Mouse (Mus musculus) heart, postnatal 0 days (tissue): ENCODE measurements at regions not wholly inside any gene's neighbourhood (a gene's known extent, or its start where the extent isn't known, plus 50 kb on each side); places are given as distances from the start of the nearest gene placed in this dataset.
A peak's percentile ranks its signal among the peaks of the same experiment; 100 is the strongest.

Experiments used
- ATAC-seq: fragments of 200-750 bp; cut with Nextera tagmentation; 2 replicates; pipeline ENCODE4 v1.8.0; 2017; ENCODE audit warnings: low read depth, moderate number of reproducible peaks, moderate library complexity; ENCODE audit not compliant: insufficient read depth
- DNase-seq: peaks from one replicate; pipeline ENCODE4 v3.0.0-alpha.2; 2016; ENCODE audit warnings: low spot score
- H3K27ac ChIP-seq: fragments of 300-500 bp; sonication (generic); 2 replicates; pipeline ENCODE4 v1.5.1; 2014; ENCODE audit warnings: low read depth, mild to moderate bottlenecking
- H3K27me3 ChIP-seq: fragments of 300-500 bp; sonication (generic); 2 replicates; pipeline ENCODE4 v1.6.1; 2014; ENCODE audit warnings: low read length, mixed read lengths; ENCODE audit not compliant: control insufficient read depth, insufficient read depth
- H3K36me3 ChIP-seq: fragments of 300-500 bp; sonication (generic); replicated peaks from 2 replicates; pipeline ENCODE4 v1.6.1; 2014; ENCODE audit warnings: low read length, mixed read lengths; ENCODE audit not compliant: control insufficient read depth, insufficient read depth
- H3K4me1 ChIP-seq: fragments of 300-500 bp; sonication (generic); 2 replicates; pipeline ENCODE4 v1.6.1; 2014; ENCODE audit warnings: antibody characterized with exemption; ENCODE audit not compliant: control insufficient read depth, insufficient read depth
- H3K4me2 ChIP-seq: fragments of 300-500 bp; sonication (generic); 2 replicates; pipeline ENCODE4 v1.6.1; 2014; ENCODE audit warnings: low read depth, mild to moderate bottlenecking, low read length, moderate library complexity
- H3K4me3 ChIP-seq: fragments of 300-500 bp; sonication (generic); 2 replicates; pipeline ENCODE4 v1.5.1; 2014; ENCODE audit warnings: low read depth, low read length
- H3K9ac ChIP-seq: fragments of 300-500 bp; sonication (generic); replicated peaks from 2 replicates; pipeline ENCODE4 v1.6.1; 2014; ENCODE audit warnings: low read depth, low read length, mixed read lengths
- H3K9me3 ChIP-seq: fragments of 300-500 bp; sonication (generic); replicated peaks from 2 replicates; pipeline ENCODE4 v1.6.1; 2016; ENCODE audit warnings: low read length; ENCODE audit not compliant: control insufficient read depth
- CTCF ChIP-seq: IDR thresholded peaks from 2 replicates; pipeline ENCODE4 v1.5.1; 2016; ENCODE audit warnings: antibody characterized with exemption, control low read depth, low read depth
- EP300 ChIP-seq: IDR thresholded peaks from 2 replicates; pipeline ENCODE4 v1.6.1; 2016; ENCODE audit warnings: antibody characterized with exemption, low read depth
- WGBS: fragments of 180-500 bp; shearing (Covaris S2); extraction: QIAGEN DNeasy Blood & Tissue Kit; methylation state at CpG from one replicate; pipeline ENCODE4 v1.1.7; 2014; 5-methylcytosine and 5-hydroxymethylcytosine counted together

DNA sequence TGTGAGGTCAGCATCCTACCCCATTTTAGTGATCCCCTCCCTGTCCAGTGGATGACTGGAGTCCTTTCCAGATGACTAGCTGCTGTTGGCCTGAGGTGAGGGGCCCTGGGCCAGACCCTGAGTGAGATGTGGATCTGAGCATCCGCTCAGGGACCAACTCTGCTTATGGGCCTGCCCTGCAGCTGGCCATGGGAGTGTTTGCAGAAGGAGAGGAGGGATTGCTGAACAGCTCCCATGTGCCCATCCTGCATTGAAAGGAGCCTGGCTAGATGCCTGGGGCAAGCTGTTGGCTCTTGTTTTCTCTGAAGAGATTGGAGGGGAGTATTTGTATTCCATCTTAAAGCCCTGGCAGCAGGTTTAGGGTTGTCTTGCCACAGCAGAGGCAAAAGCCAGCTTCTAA is 190.9 kb upstream of the Klf4 start:
- Histone ChIP-seq H3K4me1 (peaks cover 18% of the 10 kb centered on the region; the same call in 1 of the 2 replicates), H3K27me3 (no peaks in the 10 kb centered on the region; the same call in 1 of the 2 replicates), H3K9me3 (no peaks in the 10 kb centered on the region), H3K9ac (no peak overlapping the region), H3K36me3 (no peaks in the 10 kb centered on the region), H3K27ac (no peak overlapping the region), H3K4me3 (no peak overlapping the region), H3K4me2 (no peak overlapping the region)
- 74% methylated on average over 1 of the region's 1 CpGs for WGBS
- DNase-seq (no peak), ATAC-seq (peak; percentile 15; the same call in 1 of the 2 replicates)
- TF ChIP-seq EP300 (no peak), CTCF (no peak)

DNA sequence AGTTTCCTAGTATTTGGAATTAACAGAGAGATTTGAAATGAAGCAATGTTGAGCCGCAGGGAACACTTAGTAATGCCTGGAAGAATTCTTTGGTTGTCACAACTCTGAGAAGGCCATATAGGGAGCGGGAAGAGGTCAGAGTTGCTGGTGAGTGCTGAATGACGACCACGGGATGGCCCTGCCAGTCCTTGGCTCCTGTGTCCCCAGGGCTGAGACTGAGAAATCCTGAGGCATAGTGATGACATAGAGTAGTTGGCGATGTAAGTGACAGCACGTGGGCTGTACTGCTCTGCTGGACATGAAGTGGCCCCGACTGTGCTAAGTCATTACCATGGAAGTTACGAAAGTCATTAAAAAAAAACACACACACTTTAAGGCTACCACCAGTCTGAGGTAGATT is 190.1 kb upstream of the Klf4 start:
- H3K4me2 ChIP-seq = no peak overlapping the region
- no peak overlapping the region for H3K4me3 ChIP-seq
- no peaks in the 10 kb centered on the region for H3K36me3 ChIP-seq
- peaks cover 18% of the 10 kb centered on the region; the same call in 1 of the 2 replicates for H3K4me1 ChIP-seq
- TF ChIP-seq CTCF (no peak), EP300 (no peak)
- no peak overlapping the region for H3K9ac ChIP-seq
- WGBS = 42% methylated on average over 8 of the region's 8 CpGs
- DNase-seq = peak; percentile 30
- H3K27me3 ChIP-seq = no peaks in the 10 kb centered on the region; the same call in 1 of the 2 replicates
- H3K27ac ChIP-seq = no peak overlapping the region
- H3K9me3 ChIP-seq = no peaks in the 10 kb centered on the region
- peak; percentile 80 for ATAC-seq

DNA sequence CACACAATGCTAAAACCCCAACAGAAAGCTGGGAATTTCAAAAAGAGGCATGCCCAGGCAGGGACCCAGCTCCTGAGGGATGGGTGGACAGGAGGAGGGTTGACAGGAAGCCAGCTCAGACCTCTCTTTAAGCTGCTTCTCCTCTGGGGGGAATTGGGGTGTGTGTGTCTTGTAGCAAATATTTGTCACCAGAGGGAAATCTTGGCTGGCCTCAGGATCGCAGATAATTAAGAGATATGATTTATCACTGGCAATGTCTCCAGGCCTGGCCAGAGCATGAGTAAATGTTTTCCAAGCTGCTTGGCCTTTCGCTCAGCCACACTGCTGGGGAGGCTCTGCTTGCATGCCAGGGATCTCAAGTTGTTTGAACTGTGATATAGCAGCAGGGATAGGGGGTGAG is 189.6 kb upstream of the Klf4 start:
- 29% methylated on average over 2 of the region's 2 CpGs for WGBS
- Histone ChIP-seq H3K27me3 (no peaks in the 10 kb centered on the region; the same call in 1 of the 2 replicates), H3K9ac (no peak overlapping the region), H3K4me3 (no peak overlapping the region), H3K27ac (no peak overlapping the region), H3K9me3 (no peaks in the 10 kb centered on the region), H3K4me1 (peaks cover 18% of the 10 kb centered on the region; the same call in 1 of the 2 replicates), H3K4me2 (no peak overlapping the region), H3K36me3 (no peaks in the 10 kb centered on the region)
- ATAC-seq = no peak
- TF ChIP-seq CTCF (no peak), EP300 (no peak)
- DNase-seq = no peak

- DNase-seq (no peak), ATAC-seq (no peak)
- no peaks in the 10 kb centered on the region for H3K27me3 ChIP-seq
Observed at GRCm38 (mm10) chr4:55718438-55718837, 186.2 kb upstream of the Klf4 start.

DNA sequence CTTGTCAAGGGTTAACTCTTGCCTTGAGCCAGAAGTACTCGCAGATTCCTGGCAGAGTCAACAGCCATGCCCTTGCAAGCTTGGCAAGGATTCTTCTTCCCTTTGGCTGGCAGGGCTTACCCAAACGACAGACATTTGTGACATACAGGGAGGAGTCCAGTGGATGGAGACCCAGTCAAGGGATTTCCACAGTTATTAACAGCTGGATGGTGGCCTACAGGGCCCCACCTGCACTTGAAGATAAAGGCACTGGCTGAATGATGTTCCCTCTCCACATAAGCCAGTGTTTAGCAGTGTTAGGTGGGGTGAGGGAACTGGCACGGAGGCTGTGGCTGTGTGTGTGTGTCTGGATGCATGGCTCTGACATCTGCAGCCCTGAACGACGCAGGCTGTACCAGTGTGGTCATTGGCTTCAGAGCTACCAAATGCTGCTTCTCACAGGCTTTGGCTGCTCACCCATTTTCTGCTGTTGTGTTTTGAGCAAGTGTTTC is 183.9 kb upstream of the Klf4 start:
- no peak overlapping the region for H3K4me3 ChIP-seq
- no peak overlapping the region for H3K9ac ChIP-seq
- TF ChIP-seq EP300 = no peak
- TF ChIP-seq CTCF = no peak
- H3K27me3 ChIP-seq = no peaks in the 10 kb centered on the region
- no peaks in the 10 kb centered on the region for H3K4me1 ChIP-seq
- ATAC-seq = peak; percentile 60; the same call in 1 of the 2 replicates
- WGBS = 28% methylated on average over 5 of the region's 5 CpGs
- H3K36me3 ChIP-seq = no peaks in the 10 kb centered on the region
- no peak overlapping the region for H3K4me2 ChIP-seq
- no peak for DNase-seq
- no peaks in the 10 kb centered on the region for H3K9me3 ChIP-seq
- no peak overlapping the region for H3K27ac ChIP-seq

More at GRCm38 (mm10) chr4:55718438-55718837, 186.2 kb upstream of the Klf4 start:
- no peak for TF ChIP-seq CTCF
- no peak for TF ChIP-seq EP300
- Histone ChIP-seq H3K9me3 (no peaks in the 10 kb centered on the region), H3K9ac (no peak overlapping the region), H3K4me1 (peaks cover 17% of the 10 kb centered on the region; the same call in 1 of the 2 replicates), H3K4me3 (no peak overlapping the region), H3K36me3 (no peaks in the 10 kb centered on the region), H3K4me2 (no peak overlapping the region), H3K27ac (no peak overlapping the region)
- WGBS = 44% methylated on average over 4 of the region's 4 CpGs
